Mouse (Mus musculus) forebrain, embryonic 13.5 days (tissue): ENCODE data around the gene Ccdc183. TPM values are rescaled to one million over a fixed set of nuclear protein-coding genes. Genes with fewer than 3 reads are reported as not detected.

ENCODE experiments used
- ATAC-seq: fragments of 200-750 bp; cut with Nextera tagmentation; 2 replicates; pipeline ENCODE4 v1.8.0; 2017
- H3K27ac ChIP-seq: fragments of 300-500 bp; sonication (generic); 2 replicates; pipeline ENCODE4 v1.5.1; 2015; ENCODE audit warnings: inconsistent platforms, mild to moderate bottlenecking, moderate library complexity
- H3K27me3 ChIP-seq: fragments of 300-500 bp; sonication (generic); 2 replicates; pipeline ENCODE4 v1.6.1; 2015; ENCODE audit warnings: mild to moderate bottlenecking, inconsistent platforms
- H3K36me3 ChIP-seq: fragments of 300-500 bp; sonication (generic); 2 replicates; pipeline ENCODE4 v1.6.1; 2015; ENCODE audit warnings: mild to moderate bottlenecking, inconsistent platforms; ENCODE audit not compliant: poor library complexity, severe bottlenecking
- H3K4me1 ChIP-seq: fragments of 300-500 bp; sonication (generic); 2 replicates; pipeline ENCODE4 v1.6.1; 2015; ENCODE audit warnings: inconsistent platforms
- H3K4me2 ChIP-seq: fragments of 300-500 bp; sonication (generic); 2 replicates; pipeline ENCODE4 v1.6.1; 2015; ENCODE audit warnings: inconsistent platforms, mild to moderate bottlenecking, moderate library complexity
- H3K4me3 ChIP-seq: fragments of 300-500 bp; sonication (generic); 2 replicates; pipeline ENCODE4 v1.5.1; 2015; ENCODE audit warnings: mild to moderate bottlenecking, inconsistent platforms
- H3K9ac ChIP-seq: fragments of 300-500 bp; sonication (generic); 2 replicates; pipeline ENCODE4 v1.6.1; 2015; ENCODE audit warnings: mild to moderate bottlenecking, inconsistent platforms
- H3K9me3 ChIP-seq: fragments of 300-500 bp; sonication (generic); replicated peaks from 2 replicates; pipeline ENCODE4 v1.6.1; 2016; ENCODE audit warnings: inconsistent platforms
- WGBS: fragments of 180-500 bp; shearing (Covaris S2); methylation state at CpG from one replicate; pipeline ENCODE4 v1.1.7; 2015; 5-methylcytosine and 5-hydroxymethylcytosine counted together
- polyA plus RNA-seq: library from polyadenylated mRNA; unstranded; fragments of >200 nt; fragmentation: Nextera tagmentation; extraction: Ambion mirVana; gene quantifications from 2 replicates; pipeline ENCODE4 v1.2.1, GENCODE M21; 2015

The Ccdc183 gene
- 0.11 and 0.32 TPM in 2 replicates for polyA plus RNA-seq

DNA sequence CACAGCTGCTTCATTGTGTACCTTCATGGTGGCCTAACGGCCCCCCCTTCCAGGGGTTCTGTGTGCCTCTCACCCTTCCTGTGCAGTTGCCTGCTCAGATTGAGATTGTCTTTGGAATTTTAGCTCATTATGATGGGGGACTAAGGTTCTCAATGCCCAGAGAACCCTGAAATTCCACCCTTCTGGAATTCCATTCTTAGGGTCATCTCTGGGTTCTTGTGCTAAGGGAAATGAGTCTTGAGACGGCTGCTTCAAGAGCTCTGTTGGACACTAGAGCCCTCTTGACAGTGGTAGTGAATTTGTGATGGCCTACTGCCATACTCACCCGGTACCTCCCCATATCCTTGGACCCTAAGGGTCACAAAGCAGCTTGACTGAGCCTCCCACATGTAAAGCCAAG, at the start of gene Ccdc183:
TSS of gene Ccdc183 (minus strand) at position 101 of the 400 bp plus-strand sequence.
- Histone ChIP-seq H3K9me3 (no peaks in the 10 kb centered on the region), H3K9ac (no peak within 1 kb of the TSS), H3K4me3 (no peak within 1 kb of the TSS), H3K4me2 (no peak within 1 kb of the TSS), H3K4me1 (peaks cover 13% of the 10 kb centered on the region), H3K36me3 (no peaks in the 10 kb centered on the region), H3K27me3 (peaks cover 49% of the 10 kb centered on the region), H3K27ac (no peak within 1 kb of the TSS)
- WGBS = 81% methylated on average over 3 of the region's 3 CpGs
- ATAC-seq = no peak

DNA sequence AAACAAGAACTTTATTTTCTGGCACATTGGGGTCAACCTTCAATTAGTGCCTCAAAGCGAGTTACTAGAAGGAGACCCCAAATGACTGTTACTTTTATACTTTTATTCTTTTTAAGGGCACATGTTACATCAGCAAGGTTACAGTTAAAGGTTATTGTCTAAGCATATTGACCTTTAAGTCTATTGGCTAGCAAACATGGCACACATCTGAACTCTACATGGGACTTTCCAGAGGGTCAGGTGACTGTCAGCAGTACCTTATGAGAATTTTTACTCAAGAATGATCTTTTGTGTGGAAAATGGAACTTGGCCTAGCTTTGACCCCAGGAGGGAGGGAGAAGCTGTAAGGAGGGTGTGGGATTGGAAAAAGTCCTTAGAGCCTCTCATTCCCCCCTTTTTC, 49.0 kb upstream of the Ccdc183 start:
- Histone ChIP-seq H3K27me3 (no peaks in the 10 kb centered on the region), H3K9ac (no peak overlapping the region), H3K36me3 (no peaks in the 10 kb centered on the region), H3K4me1 (no peaks in the 10 kb centered on the region), H3K4me3 (no peak overlapping the region), H3K4me2 (no peak overlapping the region), H3K27ac (no peak overlapping the region), H3K9me3 (no peaks in the 10 kb centered on the region)
- no peak for ATAC-seq
- 77% methylated on average over 1 of the region's 1 CpGs for WGBS

DNA sequence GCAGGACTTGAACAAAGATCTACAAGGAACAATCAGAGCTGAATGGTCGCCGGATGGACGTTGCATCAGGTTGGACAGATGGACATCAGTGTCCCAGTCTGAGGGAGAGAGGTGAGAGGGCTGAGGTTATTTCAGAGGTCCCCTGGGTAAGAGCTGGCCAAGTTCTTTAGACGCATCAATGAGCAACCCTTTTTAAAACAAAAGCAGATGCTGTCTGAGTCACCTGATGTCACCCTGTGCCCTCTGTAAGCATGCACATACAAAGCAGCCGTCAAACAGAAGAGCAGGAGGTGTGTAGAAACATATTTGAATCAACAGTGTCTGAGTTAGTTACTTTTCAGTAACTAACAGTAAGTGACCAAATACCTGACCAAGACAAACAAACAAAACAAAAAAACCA, 46.6 kb upstream of the Ccdc183 start:
- Histone ChIP-seq H3K4me1 (no peaks in the 10 kb centered on the region), H3K36me3 (no peaks in the 10 kb centered on the region), H3K27ac (no peak overlapping the region), H3K9me3 (no peaks in the 10 kb centered on the region), H3K27me3 (no peaks in the 10 kb centered on the region), H3K4me2 (no peak overlapping the region), H3K4me3 (no peak overlapping the region), H3K9ac (no peak overlapping the region)
- ATAC-seq = no peak
- 87% methylated on average over 5 of the region's 5 CpGs for WGBS

DNA sequence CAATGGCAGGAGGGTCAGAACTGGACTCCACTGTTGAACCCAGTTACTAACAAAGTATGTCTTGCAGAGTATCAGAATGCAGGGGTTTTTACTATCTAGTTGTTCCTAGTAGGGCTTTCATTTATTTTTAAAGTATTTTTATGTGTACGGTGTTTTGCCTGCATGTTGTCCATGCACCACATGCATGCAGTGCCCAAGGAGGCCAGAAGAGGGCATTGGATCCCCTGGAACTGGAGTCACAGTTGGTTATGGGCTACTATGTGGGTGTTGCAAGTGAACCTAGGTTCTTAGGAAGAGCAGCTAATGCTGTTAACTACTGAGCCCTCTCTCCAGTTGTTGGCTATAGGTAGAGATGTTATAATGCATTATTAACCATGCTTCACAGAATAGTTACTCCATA, 46.0 kb upstream of the Ccdc183 start:
- Histone ChIP-seq H3K36me3 (no peaks in the 10 kb centered on the region), H3K4me3 (no peak overlapping the region), H3K4me1 (no peaks in the 10 kb centered on the region), H3K4me2 (no peak overlapping the region), H3K9me3 (no peaks in the 10 kb centered on the region), H3K9ac (no peak overlapping the region), H3K27me3 (no peaks in the 10 kb centered on the region), H3K27ac (no peak overlapping the region)
- no peak for ATAC-seq
- 81% methylated on average over 1 of the region's 1 CpGs for WGBS

DNA sequence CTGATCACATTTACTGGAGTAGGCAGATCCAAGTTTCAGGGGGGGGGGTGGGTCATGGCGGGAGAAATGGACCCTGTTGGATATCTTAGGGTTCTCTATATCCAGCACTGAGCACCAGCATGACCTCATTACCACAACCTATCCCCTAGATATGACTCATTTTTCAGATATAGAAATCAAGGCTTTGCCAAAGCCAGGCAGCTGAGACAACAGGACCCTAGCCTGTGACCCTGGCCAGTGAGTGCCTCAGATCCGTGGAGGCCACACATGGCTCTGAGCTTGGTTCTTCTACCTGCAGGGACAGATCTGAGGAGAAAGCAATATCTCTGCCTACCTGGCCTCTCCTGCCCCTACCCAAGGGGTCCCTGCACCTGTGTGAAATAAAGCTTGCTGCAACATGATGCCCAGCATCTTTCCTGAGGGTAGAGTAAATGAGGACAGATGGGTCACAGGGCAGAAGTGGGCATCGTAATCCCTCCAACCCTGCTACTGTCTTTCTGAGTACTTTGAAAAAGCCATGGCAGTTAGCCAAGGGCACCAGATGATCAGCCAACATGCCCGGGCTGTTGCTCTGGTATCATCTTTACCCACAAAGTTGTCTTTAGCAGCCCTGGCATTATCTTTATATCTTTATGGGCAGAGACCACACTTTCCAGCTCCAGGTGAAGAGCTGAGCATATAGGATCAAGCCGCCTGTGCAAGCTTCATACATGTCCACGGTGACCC, 43.9 kb upstream of the Ccdc183 start:
- Histone ChIP-seq H3K27me3 (no peaks in the 10 kb centered on the region), H3K9me3 (no peaks in the 10 kb centered on the region), H3K27ac (no peak overlapping the region), H3K4me1 (no peaks in the 10 kb centered on the region), H3K36me3 (no peaks in the 10 kb centered on the region), H3K4me3 (no peak overlapping the region), H3K4me2 (no peak overlapping the region), H3K9ac (no peak overlapping the region)
- ATAC-seq = no peak
- 83% methylated on average over 6 of the region's 6 CpGs for WGBS

DNA sequence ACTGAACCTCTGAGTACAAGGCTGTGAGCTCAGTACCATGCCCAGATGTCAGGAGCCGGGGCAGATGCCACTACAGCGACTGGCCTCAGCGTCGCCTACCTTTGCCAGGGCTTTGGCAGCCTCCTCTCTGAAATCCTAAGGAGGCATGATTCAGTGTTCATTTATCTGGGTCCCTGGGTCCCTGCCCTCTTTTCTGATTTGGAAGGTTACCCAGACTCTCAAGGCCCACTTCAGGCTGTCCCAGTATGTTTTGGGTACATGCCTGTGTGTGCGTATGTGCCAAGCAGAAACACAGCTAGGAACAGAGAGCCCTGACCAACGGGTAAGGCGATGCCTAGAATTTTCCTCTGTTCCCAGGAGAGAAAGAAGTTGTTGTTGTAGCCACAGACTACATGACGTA, 42.8 kb upstream of the Ccdc183 start:
- Histone ChIP-seq H3K36me3 (no peaks in the 10 kb centered on the region), H3K4me2 (no peak overlapping the region), H3K9me3 (no peaks in the 10 kb centered on the region), H3K4me3 (no peak overlapping the region), H3K4me1 (no peaks in the 10 kb centered on the region), H3K9ac (no peak overlapping the region), H3K27me3 (no peaks in the 10 kb centered on the region), H3K27ac (no peak overlapping the region)
- 89% methylated on average over 8 of the region's 8 CpGs for WGBS
- no peak for ATAC-seq

DNA sequence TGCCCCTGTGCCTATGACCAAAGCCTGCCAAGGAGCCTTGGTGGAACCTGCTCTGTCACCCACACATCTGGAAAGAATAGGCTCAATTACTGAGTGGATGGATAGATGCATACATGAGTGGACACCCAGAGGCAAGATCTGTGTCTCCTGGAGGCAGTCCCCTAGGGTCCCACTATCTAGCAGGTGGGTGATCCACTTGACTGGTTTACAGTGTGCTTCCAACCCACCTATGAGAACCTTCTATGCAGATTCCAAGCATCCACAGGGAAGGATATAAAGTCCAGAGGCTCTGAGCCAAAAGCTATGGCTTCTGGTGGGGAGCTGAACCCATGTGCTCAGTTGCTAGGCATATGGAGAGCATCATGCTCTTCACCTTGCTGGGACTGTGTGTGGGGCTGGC, 40.2 kb upstream of the Ccdc183 start, which contains the start of gene Lcn5:
TSS of gene Lcn5 (plus strand) at position 301 of the 400 bp plus-strand sequence.
- Histone ChIP-seq H3K27ac (no peak within 1 kb of the TSS), H3K4me2 (no peak within 1 kb of the TSS), H3K27me3 (no peaks in the 10 kb centered on the region), H3K9me3 (no peaks in the 10 kb centered on the region), H3K4me3 (no peak within 1 kb of the TSS), H3K36me3 (no peaks in the 10 kb centered on the region), H3K4me1 (no peaks in the 10 kb centered on the region), H3K9ac (no peak within 1 kb of the TSS)
- ATAC-seq = no peak

DNA sequence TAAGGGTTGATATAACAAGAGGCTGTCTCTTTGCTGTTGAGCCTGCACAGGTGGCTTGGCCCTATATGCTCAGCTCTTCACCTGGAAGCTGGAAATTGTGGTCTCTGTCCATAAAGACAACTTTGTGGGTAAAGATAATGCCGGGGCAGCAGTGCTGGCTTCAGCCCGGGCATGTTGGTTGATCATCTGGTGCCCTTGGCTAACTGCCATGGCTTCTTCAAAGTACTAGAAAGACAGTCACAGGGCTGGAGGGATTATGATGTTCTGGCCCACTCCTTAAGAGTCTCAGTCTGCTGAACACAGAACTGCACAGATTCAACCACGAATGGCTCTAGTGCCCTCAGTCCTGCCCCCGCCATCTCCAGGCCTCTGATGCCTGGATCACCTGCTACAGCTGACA, 39.8 kb upstream of the Ccdc183 start:
- Histone ChIP-seq H3K27ac (no peak overlapping the region), H3K9ac (no peak overlapping the region), H3K4me2 (no peak overlapping the region), H3K9me3 (no peaks in the 10 kb centered on the region), H3K36me3 (no peaks in the 10 kb centered on the region), H3K4me3 (no peak overlapping the region), H3K4me1 (no peaks in the 10 kb centered on the region), H3K27me3 (no peaks in the 10 kb centered on the region)
- no peak for ATAC-seq
- WGBS = 82% methylated on average over 4 of the region's 4 CpGs

DNA sequence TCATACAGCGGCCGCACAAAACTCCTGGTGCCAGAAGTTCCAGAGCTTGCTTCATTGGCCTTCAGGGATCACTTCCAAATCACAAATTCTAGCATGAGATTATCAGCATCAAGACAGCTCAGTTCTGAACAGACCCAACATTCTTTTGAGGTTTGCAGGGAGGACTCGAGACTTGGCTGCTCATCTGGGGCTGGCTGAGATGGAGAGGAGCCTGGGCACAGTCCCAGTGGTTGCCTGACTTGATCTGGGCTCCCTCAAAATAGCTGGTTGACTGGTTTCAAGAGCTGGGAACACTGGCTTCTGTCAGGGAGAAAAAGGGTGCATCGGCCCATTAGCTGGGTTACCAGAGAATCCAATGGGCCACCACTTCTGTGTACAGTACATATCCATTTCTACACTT, 39.2 kb upstream of the Ccdc183 start:
- H3K9me3 ChIP-seq = no peaks in the 10 kb centered on the region
- H3K4me1 ChIP-seq = no peaks in the 10 kb centered on the region
- no peak overlapping the region for H3K27ac ChIP-seq
- no peak overlapping the region for H3K9ac ChIP-seq
- no peaks in the 10 kb centered on the region for H3K36me3 ChIP-seq
- ATAC-seq = no peak
- no peak overlapping the region for H3K4me3 ChIP-seq
- WGBS = 82% methylated on average over 4 of the region's 4 CpGs
- H3K27me3 ChIP-seq = no peaks in the 10 kb centered on the region
- no peak overlapping the region for H3K4me2 ChIP-seq

DNA sequence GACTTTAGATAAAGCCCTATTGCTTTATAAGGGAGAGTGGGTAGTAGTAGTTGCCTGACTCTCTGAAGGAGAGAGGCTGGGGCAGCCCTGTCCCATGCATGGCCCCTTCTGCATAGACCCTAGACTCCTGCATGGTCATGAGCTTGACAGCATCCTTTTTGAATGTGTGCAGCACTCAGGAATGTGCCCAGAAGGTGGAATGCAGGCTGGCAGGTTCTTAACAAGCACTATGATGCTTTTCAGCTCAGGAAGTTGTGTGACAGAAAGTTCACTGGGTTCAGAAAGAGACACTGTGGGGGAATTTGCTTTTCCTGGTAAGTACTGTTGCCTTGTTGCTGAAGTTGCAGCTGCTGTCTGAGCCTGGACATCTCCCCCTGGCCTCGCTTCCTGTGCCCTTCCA, 37.0 kb upstream of the Ccdc183 start:
- no peak overlapping the region for H3K9ac ChIP-seq

DNA sequence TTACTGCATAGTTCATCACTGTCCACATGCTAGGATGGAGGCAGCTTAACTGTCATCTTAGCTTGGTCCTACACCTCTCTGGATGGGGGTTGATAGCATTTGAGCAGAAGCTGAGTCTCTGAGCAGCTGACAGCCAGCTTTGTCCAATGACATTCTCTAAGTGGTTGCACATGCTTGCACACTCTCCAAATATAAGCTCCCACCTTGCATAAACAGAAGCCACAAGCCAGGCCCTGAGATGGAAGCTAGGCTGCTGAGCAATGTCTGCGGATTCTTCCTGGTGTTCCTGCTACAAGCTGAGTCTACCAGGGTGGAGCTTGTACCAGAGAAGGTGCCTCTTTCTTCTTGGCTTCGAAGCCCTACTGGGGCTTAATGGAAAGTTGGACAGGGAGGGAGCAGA, 35.4 kb upstream of the Ccdc183 start, which contains the start of gene Lcn8:
TSS of gene Lcn8 (plus strand) at position 219 of the 400 bp plus-strand sequence.
- Histone ChIP-seq H3K4me2 (no peak within 1 kb of the TSS), H3K9me3 (no peaks in the 10 kb centered on the region), H3K27me3 (no peaks in the 10 kb centered on the region), H3K27ac (no peak within 1 kb of the TSS), H3K4me3 (no peak within 1 kb of the TSS), H3K9ac (no peak within 1 kb of the TSS), H3K4me1 (no peaks in the 10 kb centered on the region), H3K36me3 (no peaks in the 10 kb centered on the region)
- WGBS = 79% methylated on average over 2 of the region's 2 CpGs
- no peak for ATAC-seq

More for the DNA sequence above, 37.0 kb upstream of the Ccdc183 start:
- H3K36me3 ChIP-seq = no peaks in the 10 kb centered on the region
- H3K4me2 ChIP-seq = no peak overlapping the region
- H3K4me1 ChIP-seq = no peaks in the 10 kb centered on the region
- 71% methylated on average over 1 of the region's 1 CpGs for WGBS
- H3K27me3 ChIP-seq = no peaks in the 10 kb centered on the region
- no peaks in the 10 kb centered on the region for H3K9me3 ChIP-seq
- no peak overlapping the region for H3K27ac ChIP-seq
- no peak overlapping the region for H3K4me3 ChIP-seq
- ATAC-seq = no peak

DNA sequence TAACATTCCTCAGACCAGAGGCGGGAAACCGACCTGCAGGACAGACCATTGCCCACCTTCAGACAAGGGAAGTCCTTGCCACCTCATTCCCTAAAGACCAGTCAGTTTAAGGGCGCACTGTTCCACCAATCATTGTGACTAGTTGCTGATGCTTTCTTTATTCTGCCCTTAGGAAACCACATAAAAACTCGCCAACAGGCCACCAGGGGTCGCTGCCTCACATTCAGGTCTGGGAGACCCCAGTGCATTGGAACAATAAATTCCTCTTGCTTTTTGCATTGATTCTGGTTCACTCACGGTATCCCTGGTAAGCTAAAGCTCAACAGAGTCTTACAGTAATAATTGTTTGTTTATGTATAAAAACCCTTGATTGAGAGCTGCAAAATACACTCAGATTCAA, 22.4 kb upstream of the Ccdc183 start:
- 15% methylated on average over 6 of the region's 6 CpGs for WGBS
- no peak overlapping the region for H3K9ac ChIP-seq
- H3K27me3 ChIP-seq = no peaks in the 10 kb centered on the region
- ATAC-seq = no peak
- H3K4me2 ChIP-seq = no peak overlapping the region
- H3K27ac ChIP-seq = no peak overlapping the region
- H3K9me3 ChIP-seq = no peaks in the 10 kb centered on the region
- H3K4me1 ChIP-seq = no peaks in the 10 kb centered on the region
- no peaks in the 10 kb centered on the region for H3K36me3 ChIP-seq
- no peak overlapping the region for H3K4me3 ChIP-seq

DNA sequence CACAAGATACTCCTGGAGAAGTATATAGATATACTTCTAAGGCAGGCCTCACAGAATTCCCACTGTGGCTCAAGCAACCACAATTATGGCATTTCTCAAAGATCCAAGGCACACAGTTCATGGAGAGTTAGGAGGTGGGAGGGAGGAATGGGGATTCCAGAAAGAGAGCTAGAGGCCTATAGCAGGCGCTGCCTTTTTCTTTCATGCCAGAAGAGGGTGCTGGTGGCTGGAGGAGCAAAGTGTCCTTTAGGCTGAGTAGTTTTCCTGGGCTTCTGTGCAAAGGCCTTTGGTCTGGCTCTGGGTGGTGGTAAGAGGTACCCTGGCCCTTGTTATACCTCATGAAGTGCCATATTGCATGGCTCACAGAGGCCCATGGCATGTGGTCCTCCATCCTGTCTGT, 16.6 kb upstream of the Ccdc183 start:
- Histone ChIP-seq H3K9me3 (no peaks in the 10 kb centered on the region), H3K4me2 (no peak overlapping the region), H3K9ac (no peak overlapping the region), H3K4me3 (no peak overlapping the region), H3K4me1 (no peaks in the 10 kb centered on the region), H3K36me3 (no peaks in the 10 kb centered on the region), H3K27ac (no peak overlapping the region), H3K27me3 (no peaks in the 10 kb centered on the region)
- no peak for ATAC-seq
- WGBS = 43% methylated on average over 1 of the region's 1 CpGs
